Mouse (Mus musculus) heart, adult 2 months (tissue): ENCODE measurements around the gene Gm17268. TPM values are rescaled to one million over a fixed set of nuclear protein-coding genes. Genes with fewer than 3 reads are reported as not detected.

Experiments used
- DNase-seq, 2 experiments: peaks; one replicate each; pipeline ENCODE4 v3.0.0; 2021
- H3K27ac ChIP-seq: fragments of 200-600 bp; 2 replicates; pipeline ENCODE4 v1.8.1; 2022
- H3K27me3 ChIP-seq: fragments of 200-500 bp; 2 replicates; pipeline ENCODE4 v1.6.1; 2012; ENCODE audit warnings: mild to moderate bottlenecking, low read length, inconsistent platforms, mixed read lengths; ENCODE audit not compliant: control insufficient read depth, insufficient read depth
- H3K36me3 ChIP-seq: fragments of 200-500 bp; 2 replicates; pipeline ENCODE4 v1.6.1; 2012; ENCODE audit warnings: low read length, inconsistent platforms; ENCODE audit not compliant: control insufficient read depth, insufficient read depth
- H3K4me1 ChIP-seq: fragments of 200-500 bp; 2 replicates; pipeline ENCODE4 v1.6.1; 2011; ENCODE audit warnings: low read length; ENCODE audit not compliant: control insufficient read depth, insufficient read depth
- H3K4me3 ChIP-seq: fragments of 200-600 bp; 2 replicates; pipeline ENCODE4 v1.8.1; 2022
- H3K79me2 ChIP-seq: fragments of 200-500 bp; replicated peaks from 2 replicates; pipeline ENCODE4 v1.6.1; 2012; ENCODE audit warnings: mild to moderate bottlenecking, inconsistent platforms, low read length, moderate library complexity, mixed read lengths; ENCODE audit not compliant: control insufficient read depth, insufficient read depth
- H3K9ac ChIP-seq: fragments of 200-500 bp; 2 replicates; pipeline ENCODE4 v1.6.1; 2012; ENCODE audit warnings: low read depth, mild to moderate bottlenecking, control low read depth, inconsistent platforms, low read length, mixed read lengths
- CTCF ChIP-seq: fragments of 200-600 bp; IDR thresholded peaks from 2 replicates; pipeline ENCODE4 v1.8.1; 2022; ENCODE audit warnings: antibody characterized with exemption, mild to moderate bottlenecking, moderate library complexity
- EP300 ChIP-seq: fragments of 200-500 bp; IDR thresholded peaks from 2 replicates; pipeline ENCODE4 v1.6.1; 2011; ENCODE audit warnings: low read depth, low read length, control low read depth; ENCODE audit not compliant: insufficient read depth
- POLR2A ChIP-seq: fragments of 200-500 bp; IDR thresholded peaks from 2 replicates; pipeline ENCODE4 v1.6.1; 2011; ENCODE audit warnings: mild to moderate bottlenecking, low read depth, low read length, control low read depth; ENCODE audit not compliant: insufficient read depth
- WGBS: fragments of 180-500 bp; shearing (Covaris S2); methylation state at CpG from one replicate; pipeline ENCODE4 v1.1.7; 2018; 5-methylcytosine and 5-hydroxymethylcytosine counted together
- intact Hi-C: fragments of 180-260 bp; cut with DNase I; formaldehyde crosslinking; loops from one replicate; pipeline ENCODE4 v1.15.1; 2025
- polyA plus RNA-seq: library from polyadenylated mRNA; depleted of rRNA; stranded (reverse); fragments of >200 nt; gene quantifications from 2 replicates; pipeline ENCODE4 v1.2.3, GENCODE M21; 2012
- total RNA-seq, 2 experiments: library from RNA; stranded (reverse); gene quantifications; 2 replicates each; pipeline ENCODE4 v1.2.3; 2021

Gm17268 gene
- total and polyA plus RNA-seq, 3 experiments, result not detected

GRCm38 (mm10) chr11:82035356-82035755 is 3.0 kb downstream of the Gm17268 start, which contains the start of gene Ccl2:
TSS of gene Ccl2 (plus strand) at chr11:82035571.
- Histone ChIP-seq H3K9ac (no peak within 1 kb of the TSS), H3K27me3 (no peaks in the 10 kb centered on the region; the same call in 1 of the 2 replicates), H3K4me3 (no peak within 1 kb of the TSS), H3K4me1 (peaks cover 17% of the 10 kb centered on the region), H3K36me3 (no peaks in the 10 kb centered on the region), H3K79me2 (no peaks in the 10 kb centered on the region), H3K27ac (no peak within 1 kb of the TSS; the same call in 1 of the 2 replicates)
- WGBS, result 8% methylated on average over 5 of the region's 5 CpGs
- intact Hi-C loops, result no loop called here
- DNase-seq, result peak; percentile 75 to 85
- peak; percentile 48; the same call in 1 of the 2 replicates for TF ChIP-seq POLR2A
- TF ChIP-seq EP300, result no peak

GRCm38 (mm10) chr11:82034446-82034845 is 3.9 kb downstream of the Gm17268 start:
- no peak overlapping the region for H3K27ac ChIP-seq
- no peak overlapping the region for H3K4me3 ChIP-seq
- TF ChIP-seq CTCF, result no peak
- no peak for TF ChIP-seq POLR2A
- no peak for TF ChIP-seq EP300
- WGBS, result 83% methylated on average over 7 of the region's 7 CpGs
- H3K36me3 ChIP-seq, result no peaks in the 10 kb centered on the region
- H3K4me1 ChIP-seq, result peaks cover 17% of the 10 kb centered on the region
- no peak overlapping the region for H3K9ac ChIP-seq
- no peaks in the 10 kb centered on the region for H3K79me2 ChIP-seq
- DNase-seq, result no peak
- intact Hi-C loops, result no loop called here
- H3K27me3 ChIP-seq, result no peaks in the 10 kb centered on the region; the same call in 1 of the 2 replicates

GRCm38 (mm10) chr11:82032678-82033344 is 5.6 kb downstream of the Gm17268 start:
- 14% methylated on average over 8 of the region's 8 CpGs for WGBS
- no peaks in the 10 kb centered on the region; the same call in 1 of the 2 replicates for H3K27me3 ChIP-seq
- no peaks in the 10 kb centered on the region for H3K36me3 ChIP-seq
- intact Hi-C loops, result loop anchor here (2.0 kb wide), 1 partner anchor 16 kb away; no protein-coding TSS in a partner anchor
- peak; percentile 80 to 88 for DNase-seq
- 0 out of 2 replicates have a peak, but pooled peaks have one; percentile 31 for TF ChIP-seq EP300
- TF ChIP-seq POLR2A, result no peak
- H3K4me3 ChIP-seq, result no peak overlapping the region
- H3K9ac ChIP-seq, result no peak overlapping the region
- H3K4me1 ChIP-seq, result peaks cover 15% of the 10 kb centered on the region
- H3K79me2 ChIP-seq, result no peaks in the 10 kb centered on the region
- H3K27ac ChIP-seq, result peak overlapping the region; percentile 53

- Histone ChIP-seq H3K27me3 (no peaks in the 10 kb centered on the region; the same call in 1 of the 2 replicates), H3K4me3 (no peak overlapping the region), H3K9ac (no peak overlapping the region), H3K27ac (peak overlapping the region; percentile 53), H3K4me1 (peaks cover 15% of the 10 kb centered on the region), H3K36me3 (no peaks in the 10 kb centered on the region), H3K79me2 (no peaks in the 10 kb centered on the region)
- no peak for DNase-seq
- TF ChIP-seq POLR2A (no peak), CTCF (no peak), EP300 (no peak)
- intact Hi-C loops, result loop anchor here (2.0 kb wide), 1 partner anchor 15 kb away; no protein-coding TSS in a partner anchor
Measured at GRCm38 (mm10) chr11:82032136-82032535, 6.2 kb downstream of the Gm17268 start.

GRCm38 (mm10) chr11:82030171-82030570 is 8.2 kb downstream of the Gm17268 start:
- Histone ChIP-seq H3K4me3 (no peak overlapping the region), H3K79me2 (no peaks in the 10 kb centered on the region), H3K36me3 (no peaks in the 10 kb centered on the region), H3K27ac (no peak overlapping the region), H3K4me1 (peaks cover 14% of the 10 kb centered on the region), H3K9ac (no peak overlapping the region), H3K27me3 (no peaks in the 10 kb centered on the region; the same call in 1 of the 2 replicates)
- DNase-seq, result no peak
- 85% methylated on average over 2 of the region's 2 CpGs for WGBS
- intact Hi-C loops, result no loop called here
- TF ChIP-seq POLR2A, result no peak
- TF ChIP-seq CTCF, result no peak
- TF ChIP-seq EP300, result no peak

DNA sequence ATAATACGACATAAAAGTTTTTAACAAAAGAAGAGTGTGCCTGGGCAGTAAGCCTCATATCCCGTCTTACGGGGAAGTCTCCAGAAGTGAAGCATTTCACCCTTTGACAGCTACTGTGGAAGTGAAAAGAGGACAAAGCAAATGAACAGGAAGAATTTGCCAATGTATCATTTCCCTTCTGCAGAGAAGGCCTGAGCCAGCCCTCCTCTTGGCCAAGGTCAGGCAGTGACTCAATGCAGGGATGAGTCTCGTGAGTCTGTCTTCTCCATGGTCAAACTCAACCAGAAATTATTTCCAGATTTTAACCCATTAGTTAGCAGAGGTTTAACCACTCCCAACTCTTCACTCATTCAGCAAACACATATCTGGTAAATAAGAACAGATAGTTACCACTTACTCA is 14.6 kb downstream of the Gm17268 start:
- Histone ChIP-seq H3K36me3 (no peaks in the 10 kb centered on the region), H3K4me3 (no peak overlapping the region), H3K27me3 (no peaks in the 10 kb centered on the region), H3K4me1 (no peaks in the 10 kb centered on the region), H3K27ac (no peak overlapping the region), H3K79me2 (no peaks in the 10 kb centered on the region), H3K9ac (no peak overlapping the region)
- peak in 1 of 2 experiments; percentile 13 for DNase-seq
- 49% methylated on average over 4 of the region's 4 CpGs for WGBS
- intact Hi-C loops, result no loop called here
- TF ChIP-seq EP300 (no peak), CTCF (no peak), POLR2A (no peak)
